Mouse (Mus musculus): ENCODE data around the gene Mrpl23. TPM values are rescaled to one million over a fixed set of nuclear protein-coding genes. Genes with fewer than 3 reads are reported as not detected.

Mrpl23 gene
- total and polyA plus RNA-seq, 3 experiments = 11.4 to 48.2 TPM; not detected in 1

Other genes starting within 250 kb of the Mrpl23 start
- not detected in 2 replicates for gene Krtap5-1, start 235.6 kb upstream of the Mrpl23 start, total RNA-seq (2012; rRNA removed)
- gene Krtap5-1, start 235.6 kb upstream of the Mrpl23 start, polyA plus RNA-seq (2012; ENCODE audit: insufficient read depth in 1 of 2, insufficient read length in 2 of 2, low read depth in 1 of 2, low replicate concordance in 2 of 2, missing spikeins in 1 of 2) = not detected
- gene Krtap5-4, start 229.1 kb upstream of the Mrpl23 start, total RNA-seq (2012; rRNA removed) = not detected in 2 replicates
- gene Krtap5-4, start 229.1 kb upstream of the Mrpl23 start, polyA plus RNA-seq (2012; ENCODE audit: insufficient read depth in 1 of 2, insufficient read length in 2 of 2, low read depth in 1 of 2, low replicate concordance in 2 of 2, missing spikeins in 1 of 2) = not detected
- gene Ifitm10, start 158.9 kb upstream of the Mrpl23 start, total RNA-seq (2012; rRNA removed) = not detected in 2 replicates
- gene Ifitm10, start 158.9 kb upstream of the Mrpl23 start, polyA plus RNA-seq (2012; ENCODE audit: insufficient read depth in 1 of 2, insufficient read length in 2 of 2, low read depth in 1 of 2, low replicate concordance in 2 of 2, missing spikeins in 1 of 2) = under 1 TPM in 1 of 2 experiments, not detected in 1; 0.21 TPM
- 3.2 and 8.1 TPM in 2 replicates for gene Gm49369, start 150.0 kb upstream of the Mrpl23 start, total RNA-seq (2012; rRNA removed)
- gene Gm49369, start 150.0 kb upstream of the Mrpl23 start, polyA plus RNA-seq (2012; ENCODE audit: insufficient read depth in 1 of 2, insufficient read length in 2 of 2, low read depth in 1 of 2, low replicate concordance in 2 of 2, missing spikeins in 1 of 2) = 10 to 100 TPM in 1 of 2 experiments, not detected in 1; 15.2 TPM
- gene Ctsd, start 144.6 kb upstream of the Mrpl23 start, total RNA-seq (2012; rRNA removed) = 112 and 115 TPM in 2 replicates
- 100 to 1,000 TPM in 1 of 2 experiments, 10 to 100 TPM in 1; 89.3 to 179 TPM for gene Ctsd, start 144.6 kb upstream of the Mrpl23 start, polyA plus RNA-seq (2012; ENCODE audit: insufficient read depth in 1 of 2, insufficient read length in 2 of 2, low read depth in 1 of 2, low replicate concordance in 2 of 2, missing spikeins in 1 of 2)
- gene Syt8, start 97.8 kb upstream of the Mrpl23 start, total RNA-seq (2012; rRNA removed) = not detected in 2 replicates
- not detected for gene Syt8, start 97.8 kb upstream of the Mrpl23 start, polyA plus RNA-seq (2012; ENCODE audit: insufficient read depth in 1 of 2, insufficient read length in 2 of 2, low read depth in 1 of 2, low replicate concordance in 2 of 2, missing spikeins in 1 of 2)
- gene Tnni2, start 90.9 kb upstream of the Mrpl23 start, total RNA-seq (2012; rRNA removed) = not detected in 2 replicates
- gene Tnni2, start 90.9 kb upstream of the Mrpl23 start, polyA plus RNA-seq (2012; ENCODE audit: insufficient read depth in 1 of 2, insufficient read length in 2 of 2, low read depth in 1 of 2, low replicate concordance in 2 of 2, missing spikeins in 1 of 2) = under 1 TPM in 1 of 2 experiments, not detected in 1; 0.84 TPM
- not detected in 2 replicates for gene Lsp1, start 71.9 kb upstream of the Mrpl23 start, total RNA-seq (2012; rRNA removed)
- not detected for gene Lsp1, start 71.9 kb upstream of the Mrpl23 start, polyA plus RNA-seq (2012; ENCODE audit: insufficient read depth in 1 of 2, insufficient read length in 2 of 2, low read depth in 1 of 2, low replicate concordance in 2 of 2, missing spikeins in 1 of 2)
- not detected in 2 replicates for gene Tnnt3, start 33.9 kb upstream of the Mrpl23 start, total RNA-seq (2012; rRNA removed)
- not detected for gene Tnnt3, start 33.9 kb upstream of the Mrpl23 start, polyA plus RNA-seq (2012; ENCODE audit: insufficient read depth in 1 of 2, insufficient read length in 2 of 2, low read depth in 1 of 2, low replicate concordance in 2 of 2, missing spikeins in 1 of 2)
- gene Igf2, start 134.1 kb downstream of the Mrpl23 start, total RNA-seq (2012; rRNA removed) = not detected in 2 replicates
- gene Igf2, start 134.1 kb downstream of the Mrpl23 start, polyA plus RNA-seq (2012; ENCODE audit: insufficient read depth in 1 of 2, insufficient read length in 2 of 2, low read depth in 1 of 2, low replicate concordance in 2 of 2, missing spikeins in 1 of 2) = not detected
- gene Gm49394, start 137.3 kb downstream of the Mrpl23 start, total RNA-seq (2012; rRNA removed) = not detected in 2 replicates
- gene Gm49394, start 137.3 kb downstream of the Mrpl23 start, polyA plus RNA-seq (2012; ENCODE audit: insufficient read depth in 1 of 2, insufficient read length in 2 of 2, low read depth in 1 of 2, low replicate concordance in 2 of 2, missing spikeins in 1 of 2) = not detected
- not detected in 2 replicates for gene Ins2, start 210.7 kb downstream of the Mrpl23 start, total RNA-seq (2012; rRNA removed)
- gene Ins2, start 210.7 kb downstream of the Mrpl23 start, polyA plus RNA-seq (2012; ENCODE audit: insufficient read depth in 1 of 2, insufficient read length in 2 of 2, low read depth in 1 of 2, low replicate concordance in 2 of 2, missing spikeins in 1 of 2) = not detected